Mouse (Mus musculus): ENCODE measurements around the gene Gm43064. TPM values are rescaled to one million over a fixed set of nuclear protein-coding genes. Genes with fewer than 3 reads are reported as not detected.

Gene Gm43064
- polyA plus RNA-seq, 1 experiment from 2014 or later, result not detected

DNA sequence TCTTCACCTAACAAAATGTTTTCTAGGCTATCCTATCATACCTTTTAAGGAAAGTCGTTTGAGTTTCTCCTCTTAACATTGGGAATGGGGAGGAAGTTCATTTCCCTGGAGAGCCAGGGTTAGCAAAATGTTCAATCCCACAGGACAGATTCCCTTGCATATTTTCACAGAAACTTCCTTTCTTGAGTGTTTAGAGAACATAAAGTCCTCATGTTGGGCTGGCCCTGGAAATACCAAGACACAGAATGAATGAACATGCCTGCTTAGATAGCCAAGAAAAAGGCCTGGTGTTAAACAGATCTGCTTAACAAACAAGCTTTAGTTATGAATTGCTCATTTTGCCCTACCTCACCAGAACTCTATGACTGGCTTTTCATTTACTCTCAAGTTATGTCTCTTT lies 16.8 kb upstream of the Gm43064 start:
- TF ChIP-seq CTCF (IDR thresholded peaks at IDR 0.05; ENCODE audit: low read depth) (no peak), EP300 (IDR thresholded peaks at IDR 0.05; ENCODE audit: low read depth) (no peak)
- Histone ChIP-seq H3K27ac (ENCODE audit: low read depth) (peak overlapping the region; percentile 97), H3K27me3 (ENCODE audit: insufficient read depth, low read length) (no peaks in the 10 kb centered on the region), H3K9ac (replicated peaks) (0 out of 2 replicates have a peak overlapping the region, but pooled peaks have one; percentile 2), H3K9me3 (ENCODE audit: low read length) (no peaks in the 10 kb centered on the region), H3K36me3 (replicated peaks; ENCODE audit: insufficient read depth, low read length) (no peaks in the 10 kb centered on the region), H3K4me1 (ENCODE audit: insufficient read depth) (peaks cover 32% of the 10 kb centered on the region), H3K4me2 (ENCODE audit: low read depth, low read length) (peak overlapping the region; percentile 71; the same call in 1 of the 2 replicates), H3K4me3 (ENCODE audit: low read depth, low read length) (no peak overlapping the region)
- DNase-seq (no peak), ATAC-seq (no peak)
- WGBS (ENCODE audit: insufficient replicate concordance), result 84% methylated on average over 1 of the region's 1 CpGs

DNA sequence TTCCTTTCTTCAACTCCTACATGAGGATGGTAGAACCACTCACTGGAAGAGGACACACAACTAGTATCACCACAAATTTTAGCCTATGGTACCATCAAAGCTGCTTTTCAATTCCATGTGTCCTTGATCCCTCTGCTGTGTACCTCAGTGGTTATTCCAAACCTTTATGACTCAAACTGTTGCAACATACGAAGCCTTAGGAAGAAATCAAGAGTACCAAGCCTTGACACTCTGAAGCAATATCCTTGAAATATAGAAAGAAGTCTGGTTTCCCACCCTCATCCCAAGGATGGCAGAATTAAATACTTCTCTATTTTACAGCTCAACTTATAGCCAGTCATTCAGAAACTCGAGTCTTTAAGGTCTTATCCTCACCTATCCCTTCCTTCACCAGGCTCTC lies 13.0 kb upstream of the Gm43064 start:
- Histone ChIP-seq H3K4me3 (ENCODE audit: low read depth, low read length) (no peak overlapping the region), H3K4me2 (ENCODE audit: low read depth, low read length) (no peak overlapping the region), H3K36me3 (replicated peaks; ENCODE audit: insufficient read depth, low read length) (no peaks in the 10 kb centered on the region), H3K9me3 (ENCODE audit: low read length) (no peaks in the 10 kb centered on the region), H3K9ac (replicated peaks) (no peak overlapping the region), H3K27me3 (ENCODE audit: insufficient read depth, low read length) (no peaks in the 10 kb centered on the region), H3K4me1 (ENCODE audit: insufficient read depth) (peaks cover 40% of the 10 kb centered on the region), H3K27ac (ENCODE audit: low read depth) (no peak overlapping the region)
- TF ChIP-seq EP300 (IDR thresholded peaks at IDR 0.05; ENCODE audit: low read depth) (no peak), CTCF (IDR thresholded peaks at IDR 0.05; ENCODE audit: low read depth) (no peak)
- no peak for ATAC-seq
- WGBS (ENCODE audit: insufficient replicate concordance), result 62% methylated on average over 2 of the region's 2 CpGs
- DNase-seq, result no peak

DNA sequence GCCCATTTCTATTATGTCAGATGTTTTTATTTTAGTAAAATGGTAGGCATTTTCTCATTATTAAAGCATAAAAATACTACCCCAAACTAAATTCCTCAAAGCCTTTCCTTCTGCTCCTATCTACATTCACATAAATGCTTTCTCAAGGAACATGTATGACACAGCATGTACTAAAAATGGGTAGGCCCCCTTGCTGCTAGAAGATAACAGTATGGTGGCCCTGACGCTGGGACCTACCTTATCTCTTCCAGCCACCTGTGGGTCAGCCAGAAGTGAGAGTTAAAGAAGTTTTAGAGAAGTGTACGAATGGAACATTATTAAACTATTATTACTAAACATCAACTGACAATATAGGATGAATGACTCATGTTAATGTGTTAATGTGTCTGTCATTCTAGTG lies 9.9 kb upstream of the Gm43064 start:
- TF ChIP-seq CTCF (IDR thresholded peaks at IDR 0.05; ENCODE audit: low read depth), result no peak
- TF ChIP-seq EP300 (IDR thresholded peaks at IDR 0.05; ENCODE audit: low read depth), result peak; percentile 100
- peaks cover 47% of the 10 kb centered on the region for H3K4me1 ChIP-seq (ENCODE audit: insufficient read depth)
- no peaks in the 10 kb centered on the region for H3K27me3 ChIP-seq (ENCODE audit: insufficient read depth, low read length)
- H3K9ac ChIP-seq (replicated peaks), result no peak overlapping the region
- H3K36me3 ChIP-seq (replicated peaks; ENCODE audit: insufficient read depth, low read length), result peaks cover 19% of the 10 kb centered on the region
- peak; percentile 68 for ATAC-seq
- 55% methylated on average over 2 of the region's 2 CpGs for WGBS (ENCODE audit: insufficient replicate concordance)
- 0 out of 2 replicates have a peak overlapping the region, but pooled peaks have one; percentile 50 for H3K4me2 ChIP-seq (ENCODE audit: low read depth, low read length)
- no peaks in the 10 kb centered on the region for H3K9me3 ChIP-seq (ENCODE audit: low read length)
- no peak overlapping the region for H3K4me3 ChIP-seq (ENCODE audit: low read depth, low read length)
- peak overlapping the region; percentile 99 for H3K27ac ChIP-seq (ENCODE audit: low read depth)
- DNase-seq, result peak; percentile 51

DNA sequence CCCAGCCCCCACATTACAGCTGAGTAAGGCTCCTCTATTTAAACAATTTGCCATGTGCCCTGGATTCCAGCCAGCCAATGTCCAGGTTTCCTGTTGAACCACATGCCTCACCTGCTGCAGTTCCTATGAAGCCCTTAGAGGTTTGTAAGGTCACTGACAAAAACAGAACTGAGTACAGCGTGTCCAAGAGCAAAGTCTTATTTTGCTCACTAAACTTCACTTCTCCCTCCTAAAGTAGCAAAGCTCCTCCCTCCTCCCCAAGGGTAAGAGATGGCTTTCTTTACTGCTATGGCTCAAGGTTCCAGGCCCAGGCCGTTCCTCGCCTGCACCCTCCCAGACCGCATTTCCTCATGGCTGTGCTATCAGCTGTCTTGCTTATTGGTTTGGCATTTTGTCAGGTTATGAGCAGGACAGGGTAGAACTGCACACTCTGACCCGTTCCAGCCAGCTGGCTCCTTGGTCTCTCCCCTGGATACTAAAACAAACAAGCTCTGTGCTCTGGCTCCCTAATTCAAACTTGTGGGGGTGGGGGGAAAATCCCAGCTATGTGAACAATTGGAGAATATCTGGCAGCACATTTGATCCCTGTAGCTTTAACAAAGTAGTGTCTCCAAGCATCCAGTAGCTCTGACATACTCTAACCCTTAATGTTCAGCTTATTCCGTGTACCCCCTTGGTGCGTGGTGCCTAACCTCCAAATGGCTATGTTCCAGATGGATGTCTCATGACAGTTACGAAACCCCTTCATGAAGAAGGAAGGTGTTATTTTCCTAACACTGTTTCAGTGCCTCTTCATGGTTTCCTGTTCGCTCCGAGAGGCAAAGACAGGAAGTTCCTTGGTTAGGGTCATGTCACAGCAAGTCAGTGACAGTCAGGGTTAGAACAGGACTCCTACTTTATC lies 7.5 kb upstream of the Gm43064 start:
- H3K9me3 ChIP-seq (ENCODE audit: low read length), result no peaks in the 10 kb centered on the region
- peak; percentile 91 for ATAC-seq
- peak; percentile 82 for DNase-seq
- no peaks in the 10 kb centered on the region for H3K27me3 ChIP-seq (ENCODE audit: insufficient read depth, low read length)
- peak overlapping the region; percentile 99 for H3K27ac ChIP-seq (ENCODE audit: low read depth)
- no peak overlapping the region for H3K4me3 ChIP-seq (ENCODE audit: low read depth, low read length)
- H3K4me1 ChIP-seq (ENCODE audit: insufficient read depth), result peaks cover 56% of the 10 kb centered on the region
- H3K4me2 ChIP-seq (ENCODE audit: low read depth, low read length), result peak overlapping the region; percentile 49
- peaks cover 34% of the 10 kb centered on the region for H3K36me3 ChIP-seq (replicated peaks; ENCODE audit: insufficient read depth, low read length)
- 5% methylated on average over 10 of the region's 10 CpGs for WGBS (ENCODE audit: insufficient replicate concordance)
- TF ChIP-seq CTCF (IDR thresholded peaks at IDR 0.05; ENCODE audit: low read depth), result no peak; the same call in 1 of the 2 replicates
- TF ChIP-seq EP300 (IDR thresholded peaks at IDR 0.05; ENCODE audit: low read depth), result peak; percentile 79
- peak overlapping the region; percentile 47 for H3K9ac ChIP-seq (replicated peaks)

DNA sequence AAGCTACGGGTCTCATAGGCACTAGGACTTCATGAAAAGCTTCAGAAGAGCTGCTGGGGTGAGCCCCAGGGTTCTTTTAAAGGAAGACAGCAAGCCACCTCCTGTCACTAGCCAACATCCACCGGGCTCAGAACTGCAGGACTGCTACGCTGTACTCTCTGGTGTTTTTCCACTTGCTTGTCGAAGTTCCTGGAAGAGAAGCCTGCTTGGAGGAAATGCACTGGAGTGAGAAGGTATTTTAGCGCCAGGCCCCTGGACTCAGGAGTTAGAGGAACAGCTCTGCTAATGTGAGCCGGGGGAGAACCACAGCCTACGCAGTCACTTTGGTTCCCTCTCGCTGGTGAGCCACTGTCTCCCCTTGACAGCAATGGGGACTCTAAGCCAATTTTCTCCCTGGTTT lies 6.5 kb upstream of the Gm43064 start:
- Histone ChIP-seq H3K9ac (replicated peaks) (peak overlapping the region; percentile 32; the same call in 1 of the 2 replicates), H3K4me3 (ENCODE audit: low read depth, low read length) (no peak overlapping the region), H3K36me3 (replicated peaks; ENCODE audit: insufficient read depth, low read length) (peaks cover 39% of the 10 kb centered on the region), H3K27ac (ENCODE audit: low read depth) (peak overlapping the region; percentile 99), H3K4me1 (ENCODE audit: insufficient read depth) (peaks cover 63% of the 10 kb centered on the region), H3K4me2 (ENCODE audit: low read depth, low read length) (peak overlapping the region; percentile 27), H3K27me3 (ENCODE audit: insufficient read depth, low read length) (no peaks in the 10 kb centered on the region), H3K9me3 (ENCODE audit: low read length) (no peaks in the 10 kb centered on the region)
- TF ChIP-seq EP300 (IDR thresholded peaks at IDR 0.05; ENCODE audit: low read depth), result no peak
- no peak for TF ChIP-seq CTCF (IDR thresholded peaks at IDR 0.05; ENCODE audit: low read depth)
- WGBS (ENCODE audit: insufficient replicate concordance), result 46% methylated on average over 8 of the region's 8 CpGs
- DNase-seq, result no peak
- no peak for ATAC-seq

DNA sequence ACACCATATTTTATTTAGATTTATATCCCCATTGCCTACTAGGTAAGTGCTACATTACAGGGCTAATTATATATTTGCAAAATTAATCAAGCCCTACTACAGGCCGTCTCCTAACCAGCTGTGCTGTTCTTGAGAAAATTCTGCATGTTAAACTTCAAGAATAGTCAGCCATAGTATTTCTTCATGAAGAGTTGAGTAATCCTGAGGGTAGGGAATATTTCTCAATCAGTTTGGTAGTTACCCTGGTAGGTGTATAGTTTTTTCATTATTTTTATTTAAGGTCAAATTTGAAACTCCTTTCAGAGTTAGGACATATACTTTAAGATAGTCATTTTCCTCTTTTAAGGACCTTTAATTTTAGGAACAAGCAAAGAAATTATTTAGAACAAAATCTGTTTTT lies 3.7 kb upstream of the Gm43064 start:
- TF ChIP-seq CTCF (IDR thresholded peaks at IDR 0.05; ENCODE audit: low read depth) (no peak), EP300 (IDR thresholded peaks at IDR 0.05; ENCODE audit: low read depth) (0 out of 2 replicates have a peak, but pooled peaks have one; percentile 19)
- no peak for ATAC-seq
- Histone ChIP-seq H3K27ac (ENCODE audit: low read depth) (peak overlapping the region; percentile 56; the same call in 1 of the 2 replicates), H3K4me3 (ENCODE audit: low read depth, low read length) (no peak overlapping the region), H3K36me3 (replicated peaks; ENCODE audit: insufficient read depth, low read length) (peaks cover 39% of the 10 kb centered on the region), H3K4me1 (ENCODE audit: insufficient read depth) (peaks cover 49% of the 10 kb centered on the region), H3K9me3 (ENCODE audit: low read length) (no peaks in the 10 kb centered on the region), H3K4me2 (ENCODE audit: low read depth, low read length) (peak overlapping the region; percentile 15; the same call in 1 of the 2 replicates), H3K9ac (replicated peaks) (no peak overlapping the region), H3K27me3 (ENCODE audit: insufficient read depth, low read length) (no peaks in the 10 kb centered on the region)
- 67% methylated on average over 1 of the region's 1 CpGs for WGBS (ENCODE audit: insufficient replicate concordance)
- DNase-seq, result no peak
